Mouse (Mus musculus): ENCODE measurements around the gene Megf9.

- TF ChIP-seq CTCF (IDR thresholded peaks at IDR 0.05; ENCODE audit: insufficient read depth, low read length) (no peak), POLR2A (IDR thresholded peaks at IDR 0.05; ENCODE audit: borderline replicate concordance, extremely low read depth, low read depth, low read length) (no peak)
Measured at GRCm38 (mm10) chr4:70544390-70544789, 9.6 kb upstream of the Megf9 start.

Data from lung, adult 2 months (tissue).